Mouse (Mus musculus) heart, embryonic 10.5 days (tissue): ENCODE data around the gene Cracr2b. TPM values are rescaled to one million over a fixed set of nuclear protein-coding genes. Genes with fewer than 3 reads are reported as not detected.

Source experiments
- DNase-seq: peaks from one replicate; pipeline ENCODE4 v3.0.0-alpha.2; 2017; ENCODE audit warnings: low spot score
- H3K27ac ChIP-seq: fragments of 300-500 bp; sonication (generic); 2 replicates; pipeline ENCODE4 v1.5.1; 2016; ENCODE audit warnings: mild to moderate bottlenecking
- H3K27me3 ChIP-seq: fragments of 300-500 bp; sonication (generic); 2 replicates; pipeline ENCODE4 v1.6.1; 2016; ENCODE audit warnings: mild to moderate bottlenecking; ENCODE audit not compliant: poor library complexity, insufficient read depth, severe bottlenecking
- H3K36me3 ChIP-seq: fragments of 300-500 bp; sonication (generic); 2 replicates; pipeline ENCODE4 v1.6.1; 2016; ENCODE audit warnings: mild to moderate bottlenecking, moderate library complexity
- H3K4me1 ChIP-seq: fragments of 300-500 bp; sonication (generic); 2 replicates; pipeline ENCODE4 v1.6.1; 2016; ENCODE audit warnings: mild to moderate bottlenecking
- H3K4me3 ChIP-seq: fragments of 300-500 bp; sonication (generic); 2 replicates; pipeline ENCODE4 v1.5.1; 2016; ENCODE audit warnings: mild to moderate bottlenecking, moderate library complexity
- H3K9me3 ChIP-seq: fragments of 300-500 bp; sonication (generic); 2 replicates; pipeline ENCODE4 v1.6.1; 2016; ENCODE audit warnings: mild to moderate bottlenecking, moderate library complexity
- WGBS: fragments of 180-500 bp; shearing (Covaris S2); methylation state at CpG from one replicate; pipeline ENCODE4 v1.1.7; 2016; 5-methylcytosine and 5-hydroxymethylcytosine counted together
- polyA plus RNA-seq: library from polyadenylated mRNA; unstranded; fragments of >200 nt; fragmentation: Nextera tagmentation; extraction: Ambion mirVana; gene quantifications from 2 replicates; pipeline ENCODE4 v1.2.1, GENCODE M21; 2016

The Cracr2b gene
- polyA plus RNA-seq, 1 experiment from 2014 or later, result 14.0 TPM

DNA sequence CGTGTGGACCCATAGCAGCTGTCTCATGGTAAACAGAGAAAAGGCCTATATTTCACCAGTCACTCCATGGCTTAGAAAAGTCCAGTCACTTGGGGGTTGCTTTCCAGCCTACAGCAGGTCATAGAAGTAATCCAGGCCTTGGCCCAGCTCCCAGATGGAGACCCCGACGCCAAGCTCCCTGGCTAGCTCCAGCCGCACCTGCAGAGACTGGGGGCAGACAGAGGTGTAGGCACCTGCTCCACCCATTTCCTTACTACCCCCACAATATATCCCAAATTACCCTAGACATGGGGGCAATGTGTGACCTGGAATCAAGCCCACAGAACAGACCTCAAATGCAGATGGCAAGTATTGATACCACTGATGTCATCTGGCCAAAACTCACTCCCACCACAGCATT, 35.0 kb downstream of the Cracr2b start:
- no peaks in the 10 kb centered on the region for H3K9me3 ChIP-seq
- peaks cover 59% of the 10 kb centered on the region for H3K36me3 ChIP-seq
- no peak overlapping the region for H3K4me3 ChIP-seq
- H3K27ac ChIP-seq, result no peak overlapping the region
- 90% methylated on average over 4 of the region's 4 CpGs for WGBS
- H3K27me3 ChIP-seq, result no peaks in the 10 kb centered on the region
- H3K4me1 ChIP-seq, result peaks cover 16% of the 10 kb centered on the region; the same call in 1 of the 2 replicates
- no peak for DNase-seq

DNA sequence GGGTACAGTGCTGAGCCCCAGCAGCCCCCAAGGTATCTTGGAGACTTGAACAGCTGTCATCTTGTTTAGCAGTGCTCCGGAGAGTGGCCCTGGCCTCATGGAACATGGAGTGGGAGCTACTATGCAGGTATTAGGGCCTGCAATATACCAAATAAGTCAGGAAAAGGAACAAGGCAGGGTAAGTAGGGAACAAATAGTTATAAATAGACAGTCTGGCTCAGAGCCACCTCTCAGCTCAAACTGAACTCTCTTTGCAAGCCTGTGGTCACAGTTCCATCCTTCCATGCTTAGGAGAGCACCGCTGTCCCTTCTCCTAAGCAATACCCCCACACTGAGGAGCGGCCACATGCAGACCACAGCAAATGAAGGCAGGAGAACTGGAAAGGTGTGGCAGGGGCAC, 36.7 kb downstream of the Cracr2b start:
- Histone ChIP-seq H3K36me3 (peaks cover 51% of the 10 kb centered on the region), H3K27ac (no peak overlapping the region)
- 91% methylated on average over 3 of the region's 3 CpGs for WGBS

DNA sequence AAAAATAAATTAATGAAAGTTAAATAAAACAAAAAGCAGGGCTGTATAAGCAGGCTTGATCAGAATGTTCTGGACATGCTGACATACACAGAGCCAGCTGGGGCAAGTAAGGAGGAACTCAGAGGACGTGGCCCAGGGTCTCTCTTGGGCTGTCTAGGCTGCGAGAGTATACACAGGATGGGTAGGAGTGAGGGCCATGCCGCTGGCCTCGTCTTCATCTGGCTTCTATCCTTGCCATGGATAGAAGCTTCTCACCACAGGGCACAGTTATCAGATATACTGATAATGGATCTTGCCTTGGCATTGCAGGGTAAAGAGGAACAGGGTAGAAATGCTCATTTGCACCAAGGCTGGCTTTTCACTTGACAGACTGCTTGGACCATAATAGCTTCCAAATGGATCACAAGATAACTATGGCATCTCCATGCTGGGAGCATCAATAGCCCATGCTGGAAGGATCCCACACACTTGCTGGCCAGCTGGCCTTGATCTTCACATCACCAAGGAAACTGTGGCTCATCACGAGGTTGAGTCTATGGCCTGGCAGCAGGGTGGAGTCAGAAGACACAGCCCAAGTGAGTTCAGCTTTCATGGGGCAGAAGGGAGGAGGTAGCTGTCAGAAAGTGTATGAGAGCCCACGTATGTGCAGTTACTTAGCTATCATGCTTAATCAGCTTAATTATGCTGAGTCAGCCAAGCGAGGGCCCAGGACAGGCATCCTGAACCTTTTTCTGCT, 41.1 kb downstream of the Cracr2b start:
- no peak for DNase-seq
- Histone ChIP-seq H3K9me3 (no peaks in the 10 kb centered on the region), H3K4me1 (peaks cover 26% of the 10 kb centered on the region), H3K4me3 (no peak overlapping the region), H3K36me3 (peaks cover 27% of the 10 kb centered on the region), H3K27me3 (no peaks in the 10 kb centered on the region), H3K27ac (no peak overlapping the region)
- WGBS, result 90% methylated on average over 7 of the region's 7 CpGs

More for the DNA sequence above, 36.7 kb downstream of the Cracr2b start:
- Histone ChIP-seq H3K4me3 (no peak overlapping the region), H3K9me3 (no peaks in the 10 kb centered on the region), H3K27me3 (no peaks in the 10 kb centered on the region), H3K4me1 (peaks cover 16% of the 10 kb centered on the region; the same call in 1 of the 2 replicates)
- DNase-seq, result no peak

DNA sequence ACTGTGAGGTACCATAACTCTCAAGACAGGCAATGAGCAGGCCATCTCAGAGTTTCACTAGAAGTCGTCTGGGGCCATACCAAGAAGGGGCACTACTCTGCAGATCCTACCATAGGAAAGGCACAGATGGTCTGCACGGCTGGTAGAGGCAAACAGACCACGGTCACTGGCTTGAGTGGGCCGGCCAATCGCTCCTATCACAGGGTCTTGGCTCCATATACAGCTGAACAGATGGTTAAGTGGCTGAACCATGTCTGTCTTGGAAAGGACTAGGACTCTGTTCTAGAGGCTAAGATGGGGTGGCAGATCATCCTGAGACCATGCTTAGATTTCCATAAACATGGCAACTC, 41.6 kb downstream of the Cracr2b start:
- WGBS, result 90% methylated on average over 5 of the region's 5 CpGs
- Histone ChIP-seq H3K36me3 (peaks cover 26% of the 10 kb centered on the region), H3K9me3 (no peaks in the 10 kb centered on the region)

DNA sequence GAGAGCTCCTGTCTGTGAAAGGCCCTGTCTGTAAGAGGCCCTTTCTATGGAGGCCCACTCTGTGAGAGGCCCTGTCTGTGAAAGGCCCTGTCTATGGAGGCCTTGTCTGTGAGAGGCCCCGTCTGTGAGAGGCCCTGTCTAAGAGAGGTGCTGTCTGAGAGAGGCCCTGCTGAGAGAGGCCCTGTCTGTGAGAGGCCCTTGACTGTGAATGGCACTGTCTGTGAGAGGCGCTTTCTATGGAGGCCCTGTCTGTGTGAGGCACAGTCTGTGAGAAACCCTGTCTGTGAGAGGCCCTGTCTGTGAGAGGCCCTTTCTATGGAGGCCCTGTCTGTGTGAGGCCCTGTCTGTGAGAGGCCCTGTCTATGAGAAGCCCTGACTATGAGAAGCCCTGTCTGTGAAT, 45.4 kb downstream of the Cracr2b start:
- peaks cover 45% of the 10 kb centered on the region for H3K4me1 ChIP-seq
- WGBS, result 70% methylated on average over 2 of the region's 2 CpGs

More for the DNA sequence above, 41.6 kb downstream of the Cracr2b start:
- Histone ChIP-seq H3K4me3 (no peak overlapping the region), H3K4me1 (peaks cover 22% of the 10 kb centered on the region), H3K27ac (no peak overlapping the region), H3K27me3 (no peaks in the 10 kb centered on the region)
- DNase-seq, result no peak

DNA sequence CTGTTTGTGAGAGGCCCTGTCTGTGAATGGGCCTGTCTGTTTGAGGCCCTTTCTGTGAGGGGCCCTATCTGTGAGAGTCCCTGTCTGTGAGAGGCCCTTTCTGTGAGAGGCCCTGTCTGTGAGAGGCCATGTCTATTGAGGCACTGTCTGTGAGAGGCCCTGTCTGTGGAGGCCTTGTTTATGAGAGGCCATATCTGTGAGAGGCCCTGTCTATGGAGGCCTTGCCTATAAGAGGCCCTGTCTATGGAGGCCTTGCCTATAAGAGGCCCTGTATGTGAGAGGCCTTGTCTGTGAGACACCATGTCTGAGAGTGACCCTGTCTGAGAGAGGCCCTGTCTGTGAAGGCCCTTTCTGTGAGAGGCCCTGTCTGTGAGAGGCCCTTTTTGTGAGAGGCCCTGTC, 47.3 kb downstream of the Cracr2b start:
- Histone ChIP-seq H3K9me3 (no peaks in the 10 kb centered on the region), H3K4me3 (no peak overlapping the region), H3K27ac (peak overlapping the region; percentile 78), H3K4me1 (peaks cover 46% of the 10 kb centered on the region), H3K36me3 (peaks cover 23% of the 10 kb centered on the region), H3K27me3 (no peaks in the 10 kb centered on the region; the same call in 1 of the 2 replicates)
- DNase-seq, result peak; percentile 81

More for the DNA sequence above, 45.4 kb downstream of the Cracr2b start:
- no peak for DNase-seq
- Histone ChIP-seq H3K36me3 (peaks cover 20% of the 10 kb centered on the region; the same call in 1 of the 2 replicates), H3K27ac (peak overlapping the region; percentile 78), H3K9me3 (no peaks in the 10 kb centered on the region), H3K4me3 (no peak overlapping the region), H3K27me3 (no peaks in the 10 kb centered on the region; the same call in 1 of the 2 replicates)

DNA sequence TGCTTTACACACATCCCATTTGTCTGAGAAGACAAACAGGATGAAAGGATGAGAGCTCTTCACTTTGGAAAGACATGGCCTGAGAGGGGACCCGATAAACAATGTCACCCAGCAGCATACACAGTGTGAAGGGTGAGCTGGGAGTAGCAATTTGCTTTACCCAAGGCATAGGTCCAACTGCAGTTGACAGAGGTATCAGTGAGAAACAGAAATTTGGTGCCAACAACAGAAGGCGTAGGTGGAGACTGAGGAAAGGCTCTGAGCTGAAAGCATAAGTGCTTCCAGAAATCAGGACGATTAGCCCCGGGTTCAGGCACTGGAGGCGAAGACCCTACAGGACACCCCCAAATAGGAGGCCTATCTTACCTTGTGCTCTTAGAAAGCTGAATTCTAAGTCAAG, 49.3 kb downstream of the Cracr2b start:
- no peak for DNase-seq
- no peaks in the 10 kb centered on the region; the same call in 1 of the 2 replicates for H3K27me3 ChIP-seq
- no peaks in the 10 kb centered on the region for H3K9me3 ChIP-seq
- H3K27ac ChIP-seq, result 0 out of 2 replicates have a peak overlapping the region, but pooled peaks have one; percentile 30
- H3K4me3 ChIP-seq, result no peak overlapping the region
- peaks cover 35% of the 10 kb centered on the region for H3K36me3 ChIP-seq
- WGBS, result 89% methylated on average over 5 of the region's 5 CpGs
- peaks cover 46% of the 10 kb centered on the region for H3K4me1 ChIP-seq

DNA sequence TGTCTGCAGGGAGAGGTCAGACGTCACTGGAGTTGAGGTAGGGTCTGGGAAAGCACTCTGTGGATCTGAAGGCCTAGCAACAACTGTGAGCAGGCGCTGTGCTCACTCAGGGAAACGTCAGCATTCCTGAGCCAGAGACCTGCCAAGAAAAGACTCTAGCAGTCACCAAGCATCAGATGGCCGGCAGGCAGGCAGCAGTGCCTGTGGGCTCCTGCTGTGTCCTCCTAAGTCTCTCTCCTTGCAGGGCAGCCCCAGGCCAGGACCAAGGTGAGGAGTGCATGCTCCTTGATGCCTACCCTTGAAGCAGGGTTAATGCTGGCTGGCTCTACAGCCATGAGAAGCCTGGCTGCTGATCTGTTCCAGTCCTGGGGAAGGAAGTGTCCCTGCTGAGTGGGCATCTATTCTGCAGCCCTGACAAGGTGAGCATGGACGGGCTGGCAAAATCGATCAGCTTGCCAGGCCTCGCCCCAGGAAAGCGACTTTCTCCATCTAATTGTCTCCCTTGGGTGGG, 49.8 kb downstream of the Cracr2b start:
- peak overlapping the region; percentile 30; the same call in 1 of the 2 replicates for H3K27ac ChIP-seq
- WGBS, result 58% methylated on average over 8 of the region's 8 CpGs
- H3K9me3 ChIP-seq, result no peaks in the 10 kb centered on the region
- H3K4me3 ChIP-seq, result no peak overlapping the region
- no peak for DNase-seq
- H3K27me3 ChIP-seq, result no peaks in the 10 kb centered on the region; the same call in 1 of the 2 replicates
- H3K36me3 ChIP-seq, result peaks cover 40% of the 10 kb centered on the region
- H3K4me1 ChIP-seq, result peaks cover 44% of the 10 kb centered on the region

Other genes starting within 250 kb of the Cracr2b start
- 1.4 and 2.1 TPM in 2 replicates for gene Lmntd2, start 247.0 kb upstream of the Cracr2b start, polyA plus RNA-seq
- 22.6 and 41.4 TPM in 2 replicates for gene Rassf7, start 245.2 kb upstream of the Cracr2b start, polyA plus RNA-seq
- 73.5 and 84.7 TPM in 2 replicates for gene Phrf1, start 232.3 kb upstream of the Cracr2b start, polyA plus RNA-seq
- 0.39 and 0.60 TPM in 2 replicates for gene Irf7, start 194.6 kb upstream of the Cracr2b start, polyA plus RNA-seq
- not detected in 2 replicates for gene Cdhr5, start 184.3 kb upstream of the Cracr2b start, polyA plus RNA-seq
- gene Sct, start 182.0 kb upstream of the Cracr2b start, polyA plus RNA-seq, result 1.7 and 5.0 TPM in 2 replicates
- 0.13 TPM in 1 of 2 replicates, not detected in the other for gene Drd4, start 169.1 kb upstream of the Cracr2b start, polyA plus RNA-seq
- gene Deaf1, start 133.4 kb upstream of the Cracr2b start, polyA plus RNA-seq, result 35.6 and 39.4 TPM in 2 replicates
- 39.5 and 41.2 TPM in 2 replicates for gene Tmem80, start 133.4 kb upstream of the Cracr2b start, polyA plus RNA-seq
- gene Eps8l2, start 122.2 kb upstream of the Cracr2b start, polyA plus RNA-seq, result 3.1 and 8.2 TPM in 2 replicates
- 270 and 285 TPM in 2 replicates for gene Taldo1, start 68.9 kb upstream of the Cracr2b start, polyA plus RNA-seq
- gene Gatd1, start 47.0 kb upstream of the Cracr2b start, polyA plus RNA-seq, result 29.5 and 37.4 TPM in 2 replicates
- gene Cend1, start 31.6 kb upstream of the Cracr2b start, polyA plus RNA-seq, result 13.7 and 23.5 TPM in 2 replicates
- 22.6 and 30.8 TPM in 2 replicates for gene Slc25a22, start 23.2 kb upstream of the Cracr2b start, polyA plus RNA-seq
- 18.0 and 18.2 TPM in 2 replicates for gene Pidd1, start 17.1 kb upstream of the Cracr2b start, polyA plus RNA-seq
- gene Rplp2, start 13.7 kb upstream of the Cracr2b start, polyA plus RNA-seq, result 882 and 900 TPM in 2 replicates
- gene Pnpla2, start 5.9 kb upstream of the Cracr2b start, polyA plus RNA-seq, result 28.3 and 38.9 TPM in 2 replicates
- gene Cd151, start 6.3 kb downstream of the Cracr2b start, polyA plus RNA-seq, result 23.1 and 38.2 TPM in 2 replicates
- gene Polr2l, start 14.0 kb downstream of the Cracr2b start, polyA plus RNA-seq, result 73.2 and 74.5 TPM in 2 replicates
- 69.0 and 70.8 TPM in 2 replicates for gene Tspan4, start 14.1 kb downstream of the Cracr2b start, polyA plus RNA-seq
- gene Chid1, start 78.8 kb downstream of the Cracr2b start, polyA plus RNA-seq, result 40.5 and 45.3 TPM in 2 replicates
- gene Ap2a2, start 101.1 kb downstream of the Cracr2b start, polyA plus RNA-seq, result 79.5 and 79.9 TPM in 2 replicates
- 0.09 and 0.13 TPM in 2 replicates for gene Muc6, start 194.2 kb downstream of the Cracr2b start, polyA plus RNA-seq
- 0.09 and 0.21 TPM in 2 replicates for gene Muc2, start 229.2 kb downstream of the Cracr2b start, polyA plus RNA-seq